24 mouse cellular contexts compared by ENCODE assay signal in the genomic region with DNA sequence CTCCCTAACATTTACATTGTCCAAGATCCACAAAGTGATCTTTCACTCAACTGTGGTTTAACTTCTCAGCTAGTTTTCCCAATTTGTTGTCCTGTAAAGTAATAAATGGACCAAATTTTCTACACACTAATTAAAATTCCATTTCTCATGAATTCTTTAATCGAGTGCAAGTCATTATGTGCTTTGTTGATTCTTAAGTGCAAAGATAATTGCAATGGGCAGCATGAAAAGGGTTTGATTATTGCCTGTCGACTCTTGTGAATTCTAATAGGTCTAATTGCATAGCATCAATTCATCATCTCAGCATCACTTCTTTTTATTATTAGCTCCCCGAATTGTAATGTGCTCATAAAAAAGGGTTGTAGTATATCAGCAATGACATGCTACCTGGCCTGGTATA.
DNase-seq lines count a peak whose midpoint lies in the region; ATAC-seq and TF ChIP-seq lines count a peak whose summit lies in the region.
"Had no signal": no experiment of that assay in that cellular context is flagged by ENCODE, and none has a peak within 500 bp of the region (broad histone marks: within the 10 kb centered on the region; RNA-seq: fewer than 3 reads in every experiment).

No protein-coding gene starts in this region.

- H3K9me3 ChIP-seq in forebrain, embryonic 14.5 days (replicated peaks; ENCODE audit: control insufficient read depth, low read length), result no peaks in the 10 kb centered on the region
- H3K9me3 ChIP-seq in forebrain, postnatal 0 days (ENCODE audit: low read length), result no peaks in the 10 kb centered on the region
- H3K9me3 ChIP-seq in midbrain, postnatal 0 days (ENCODE audit: low read length), result no peaks in the 10 kb centered on the region
- no peaks in the 10 kb centered on the region for H3K9me3 ChIP-seq in midbrain, embryonic 11.5 days (ENCODE audit: control insufficient read depth, low read length)
- H3K9me3 ChIP-seq: embryonic facial prominence, embryonic 13.5 days; embryonic facial prominence, embryonic 15.5 days; forebrain, embryonic 12.5 days had no signal

- H3K27ac ChIP-seq in forebrain, embryonic 14.5 days (ENCODE audit: low read depth, low read length), result no peak overlapping the region
- H3K27ac ChIP-seq in forebrain, postnatal 0 days (ENCODE audit: low read depth, low read length), result no peak overlapping the region
- H3K27ac ChIP-seq in midbrain, postnatal 0 days (ENCODE audit: low read depth, low read length), result no peak overlapping the region
- no peak overlapping the region for H3K27ac ChIP-seq in midbrain, embryonic 11.5 days (ENCODE audit: low read depth, low read length)
- H3K27ac ChIP-seq: embryonic facial prominence, embryonic 13.5 days; embryonic facial prominence, embryonic 15.5 days; forebrain, embryonic 12.5 days had no signal

- H3K4me2 ChIP-seq in forebrain, embryonic 14.5 days (ENCODE audit: low read length), result no peak overlapping the region
- H3K4me2 ChIP-seq in forebrain, postnatal 0 days (ENCODE audit: low read depth), result no peak overlapping the region
- H3K4me2 ChIP-seq in midbrain, postnatal 0 days (ENCODE audit: low read depth, low read length, poor library complexity, severe bottlenecking), result no peak overlapping the region
- no peak overlapping the region for H3K4me2 ChIP-seq in midbrain, embryonic 11.5 days
- H3K4me2 ChIP-seq: embryonic facial prominence, embryonic 13.5 days; embryonic facial prominence, embryonic 15.5 days; forebrain, embryonic 12.5 days had no signal

- ATAC-seq in forebrain, embryonic 14.5 days, result peak; percentile 46; the same call in 1 of the 2 replicates
- no peak for ATAC-seq in forebrain, postnatal 0 days
- ATAC-seq in midbrain, postnatal 0 days (ENCODE audit: low FRiP score), result no peak
- ATAC-seq in midbrain, embryonic 11.5 days (ENCODE audit: low FRiP score), result no peak
- ATAC-seq in monocyte, adult 5-6 weeks (replicated peaks; ENCODE audit: insufficient number of reproducible peaks, low FRiP score, low TSS enrichment, poor library complexity, severe bottlenecking), result no peak
- ATAC-seq: activated CD4-positive, CD25-positive, alpha-beta regulatory T cell, adult 4 months; Patski had no signal

- no peaks in the 10 kb centered on the region for H3K36me3 ChIP-seq in forebrain, embryonic 14.5 days (ENCODE audit: control insufficient read depth, insufficient read depth, low read length)
- no peaks in the 10 kb centered on the region for H3K36me3 ChIP-seq in forebrain, postnatal 0 days (ENCODE audit: insufficient read depth)
- no peaks in the 10 kb centered on the region for H3K36me3 ChIP-seq in midbrain, postnatal 0 days (ENCODE audit: insufficient read depth, low read length)
- no peaks in the 10 kb centered on the region for H3K36me3 ChIP-seq in midbrain, embryonic 11.5 days (ENCODE audit: control insufficient read depth, insufficient read depth, low read length)
- H3K36me3 ChIP-seq: embryonic facial prominence, embryonic 13.5 days; embryonic facial prominence, embryonic 15.5 days; forebrain, embryonic 12.5 days had no signal

- no peak for TF ChIP-seq CTCF in forebrain, postnatal 0 days (IDR thresholded peaks at IDR 0.05; ENCODE audit: low read depth)
- no peak for TF ChIP-seq CTCF in midbrain, postnatal 0 days (IDR thresholded peaks at IDR 0.05)
- no peak for TF ChIP-seq CTCF in brain, embryonic 14.5 days (IDR thresholded peaks at IDR 0.05; ENCODE audit: borderline replicate concordance, extremely low read depth, insufficient read depth, insufficient read length)

- DNase-seq in forebrain, embryonic 14.5 days (ENCODE audit: low spot score), result peak; percentile 43
- no peak for DNase-seq in forebrain, postnatal 0 days
- peak; percentile 1 for DNase-seq in midbrain, postnatal 0 days (ENCODE audit: low spot score)
- DNase-seq in midbrain, embryonic 11.5 days (ENCODE audit: low spot score, missing footprints), result no peak
- peak; percentile 62 for DNase-seq in brain, embryonic 14.5 days (ENCODE audit: low read depth)
- peak; percentile 7 for DNase-seq in retina, postnatal 1 day
- DNase-seq in layer of hippocampus, adult 9-11 months, result no peak
- DNase-seq: adrenal gland, adult 8-10 months; adrenal gland, postnatal 14 days; adrenal gland, postnatal 36 days; cerebellum, adult 11 months; cerebellum, adult 18-20 months; cerebellum, adult 8-10 months; cerebellum, adult 9-11 months; cerebellum, postnatal 14 days; cerebellum, postnatal 36 days; embryo, embryonic 11 days had no signal

- no peak overlapping the region for H3K4me3 ChIP-seq in forebrain, embryonic 14.5 days (ENCODE audit: low read depth, low read length)
- H3K4me3 ChIP-seq in forebrain, postnatal 0 days (ENCODE audit: low read depth, low read length), result no peak overlapping the region
- no peak overlapping the region for H3K4me3 ChIP-seq in midbrain, postnatal 0 days (ENCODE audit: low read depth, low read length)
- H3K4me3 ChIP-seq in midbrain, embryonic 11.5 days (ENCODE audit: low read depth, low read length), result no peak overlapping the region
- H3K4me3 ChIP-seq: embryonic facial prominence, embryonic 13.5 days; embryonic facial prominence, embryonic 15.5 days; erythroblast, embryonic 14.5 days; forebrain, embryonic 12.5 days had no signal

- WGBS in forebrain, embryonic 14.5 days, result 16% methylated on average over 3 of the region's 3 CpGs
- WGBS in forebrain, postnatal 0 days, result 21% methylated on average over 3 of the region's 3 CpGs
- 70% methylated on average over 3 of the region's 3 CpGs for WGBS in midbrain, postnatal 0 days
- WGBS in midbrain, embryonic 11.5 days, result 83% methylated on average over 3 of the region's 3 CpGs

- H3K9ac ChIP-seq in forebrain, embryonic 14.5 days (ENCODE audit: low read length), result no peak overlapping the region
- no peak overlapping the region for H3K9ac ChIP-seq in forebrain, postnatal 0 days
- H3K9ac ChIP-seq in midbrain, postnatal 0 days (replicated peaks; ENCODE audit: low read length, poor library complexity, severe bottlenecking), result no peak overlapping the region
- no peak overlapping the region for H3K9ac ChIP-seq in midbrain, embryonic 11.5 days (ENCODE audit: low read length)
- H3K9ac ChIP-seq: embryonic facial prominence, embryonic 13.5 days; embryonic facial prominence, embryonic 15.5 days; forebrain, embryonic 12.5 days had no signal

- H3K27me3 ChIP-seq in forebrain, embryonic 14.5 days (replicated peaks; ENCODE audit: control insufficient read depth, insufficient read depth, low read length), result no peaks in the 10 kb centered on the region
- H3K27me3 ChIP-seq in forebrain, postnatal 0 days (ENCODE audit: insufficient read depth, low read length), result no peaks in the 10 kb centered on the region
- no peaks in the 10 kb centered on the region for H3K27me3 ChIP-seq in midbrain, postnatal 0 days (ENCODE audit: insufficient read depth, low read length)
- no peaks in the 10 kb centered on the region for H3K27me3 ChIP-seq in midbrain, embryonic 11.5 days (ENCODE audit: control insufficient read depth, insufficient read depth, low read length)
- H3K27me3 ChIP-seq: embryonic facial prominence, embryonic 13.5 days; embryonic facial prominence, embryonic 15.5 days; forebrain, embryonic 12.5 days; Patski had no signal

- TF ChIP-seq POLR2A in brain, embryonic 14.5 days (IDR thresholded peaks at IDR 0.05; ENCODE audit: borderline replicate concordance, extremely low read depth, insufficient read depth, insufficient read length, poor library complexity, severe bottlenecking), result no peak

- no peaks in the 10 kb centered on the region for H3K4me1 ChIP-seq in forebrain, embryonic 14.5 days (ENCODE audit: control insufficient read depth, insufficient read depth, low read length)
- no peaks in the 10 kb centered on the region for H3K4me1 ChIP-seq in forebrain, postnatal 0 days (ENCODE audit: insufficient read depth)
- H3K4me1 ChIP-seq in midbrain, postnatal 0 days (ENCODE audit: insufficient read depth, low read length), result no peaks in the 10 kb centered on the region
- H3K4me1 ChIP-seq in midbrain, embryonic 11.5 days (ENCODE audit: control insufficient read depth, insufficient read depth, low read length), result no peaks in the 10 kb centered on the region
- H3K4me1 ChIP-seq: embryonic facial prominence, embryonic 13.5 days; embryonic facial prominence, embryonic 15.5 days; forebrain, embryonic 12.5 days had no signal

Comparison
In these comparisons a context has a peak if more than half of its experiments do, and no peak if none do; other contexts are left out.
1. DNase-seq: peak in forebrain, embryonic 14.5 days (single experiment), midbrain, postnatal 0 days (single experiment), brain, embryonic 14.5 days (single experiment) and retina, postnatal 1 day (single experiment); none in forebrain, postnatal 0 days (single experiment), midbrain, embryonic 11.5 days (single experiment) and layer of hippocampus, adult 9-11 months (single experiment).